Mouse (Mus musculus) layer of hippocampus, postnatal 14 days (tissue): Measurements from ENCODE around the gene Rec114. TPM values are rescaled to one million over a fixed set of nuclear protein-coding genes. Genes with fewer than 3 reads are reported as not detected.

Experiments
- DNase-seq, 2 experiments: peaks; one replicate each; pipeline ENCODE4 v3.0.0; 2021 to 2022; ENCODE audit warnings: low spot score in 2 of 2, mixed read lengths in 1 of 2
- long read RNA-seq, 2 experiments: library from polyadenylated mRNA; stranded (forward); transcript quantifications; one replicate each; pipeline ENCODE4 v2.0.0; 2021
- total RNA-seq, 2 experiments: library from RNA; stranded (reverse); gene quantifications; 2 replicates each; pipeline ENCODE4 v1.2.3; 2021

The Rec114 gene
- total RNA-seq, result under 1 TPM in 1 of 2 experiments, not detected in 1; 0.60 TPM
- long read RNA-seq, experiment 1, partial matches to known transcripts, result 0 of 2 reads
- long read RNA-seq, experiment 1, other reads (novel, unspliced or antisense), result 2 of 2 reads
- long read RNA-seq, experiment 2, partial matches to known transcripts, result 0 of 7 reads
- long read RNA-seq, experiment 2, other reads (novel, unspliced or antisense), result 7 of 7 reads

DNA sequence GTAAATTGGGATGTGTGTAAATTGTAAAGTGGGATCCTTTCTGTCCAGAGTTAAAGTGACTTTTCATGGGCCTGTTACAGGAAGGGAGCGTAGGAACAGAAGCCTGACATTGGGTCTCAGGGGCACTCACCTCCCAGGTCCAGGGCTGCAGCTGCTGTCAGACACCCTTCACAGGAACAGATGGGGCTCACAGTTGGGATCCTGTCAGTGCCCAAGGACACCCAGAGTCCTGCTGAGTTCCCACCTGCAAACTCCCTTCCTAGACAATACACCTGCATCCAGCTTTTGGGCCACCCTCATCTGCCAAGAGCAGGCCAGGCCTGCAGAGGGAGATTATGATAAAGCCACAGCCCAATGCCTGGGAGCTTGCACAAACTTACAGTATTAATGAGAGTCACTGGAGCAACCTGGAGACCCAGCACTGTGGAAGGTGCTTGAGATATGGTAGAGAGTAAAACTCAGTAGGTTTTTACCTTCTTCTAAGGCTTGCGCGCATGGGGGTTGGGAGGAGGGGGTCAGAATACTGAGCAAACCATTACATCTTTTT, at the start of gene Rec114:
Rec114 (minus strand) TSS at position 263 of the 547 bp plus-strand sequence.
- DNase-seq, result no peak

DNA sequence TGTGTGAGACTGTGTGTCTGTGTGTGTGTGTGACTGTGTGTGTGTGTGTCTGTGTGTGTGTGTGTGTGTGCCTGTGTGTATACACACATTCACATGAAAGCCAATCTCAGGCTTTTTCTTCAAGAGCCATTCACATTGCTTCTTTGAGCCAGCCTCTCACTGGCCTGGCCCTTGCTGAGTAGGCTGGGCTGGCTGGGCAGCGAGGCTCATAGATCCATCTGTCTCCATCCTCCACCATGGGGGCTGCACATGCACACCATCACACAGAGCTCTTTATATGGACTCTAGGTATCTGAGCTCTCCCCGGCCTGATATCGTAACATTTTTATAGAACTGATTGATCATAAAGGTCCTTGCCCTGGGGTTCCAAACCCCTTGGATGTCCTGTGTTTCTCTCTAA, 45.7 kb upstream of the Rec114 start:
- no peak for DNase-seq

DNA sequence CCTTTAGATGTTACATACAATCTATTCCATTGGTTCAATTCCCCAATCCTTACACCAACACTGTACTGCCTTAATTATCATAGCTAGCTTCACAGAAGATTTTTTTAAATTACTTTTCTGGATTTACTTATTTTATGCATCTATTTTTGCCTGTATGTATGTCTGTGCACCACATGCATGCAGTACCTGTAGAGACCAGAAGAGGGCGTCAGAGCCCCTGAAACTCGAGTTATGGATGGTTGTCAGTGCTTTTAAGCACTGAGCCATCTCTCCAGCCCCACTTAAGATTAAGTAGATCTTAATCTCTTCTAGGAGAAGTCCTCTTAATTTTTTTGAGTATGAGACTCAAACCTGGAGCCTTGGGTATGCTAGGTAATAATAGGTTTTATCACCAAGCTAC, 31.6 kb upstream of the Rec114 start:
- DNase-seq, result no peak

DNA sequence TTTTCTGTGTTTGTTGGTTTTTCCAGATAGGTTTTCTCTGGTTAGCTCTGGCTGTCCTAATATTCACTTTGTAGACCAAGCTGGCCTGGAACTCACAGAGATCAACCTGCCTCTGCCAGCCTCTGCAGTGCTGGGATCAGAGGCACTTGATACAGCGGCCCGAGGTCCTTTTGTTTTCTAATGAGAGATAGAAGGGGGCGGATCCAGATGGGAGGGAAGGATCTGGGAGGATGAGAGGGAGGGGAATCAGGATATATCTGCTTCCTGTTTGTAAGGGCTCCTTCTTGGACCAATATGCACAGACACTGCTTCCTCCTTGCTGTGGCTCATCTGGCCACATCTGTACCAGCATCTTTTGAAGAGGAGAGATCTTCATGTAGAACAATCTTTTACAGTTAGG, 31.0 kb upstream of the Rec114 start:
- no peak for DNase-seq

DNA sequence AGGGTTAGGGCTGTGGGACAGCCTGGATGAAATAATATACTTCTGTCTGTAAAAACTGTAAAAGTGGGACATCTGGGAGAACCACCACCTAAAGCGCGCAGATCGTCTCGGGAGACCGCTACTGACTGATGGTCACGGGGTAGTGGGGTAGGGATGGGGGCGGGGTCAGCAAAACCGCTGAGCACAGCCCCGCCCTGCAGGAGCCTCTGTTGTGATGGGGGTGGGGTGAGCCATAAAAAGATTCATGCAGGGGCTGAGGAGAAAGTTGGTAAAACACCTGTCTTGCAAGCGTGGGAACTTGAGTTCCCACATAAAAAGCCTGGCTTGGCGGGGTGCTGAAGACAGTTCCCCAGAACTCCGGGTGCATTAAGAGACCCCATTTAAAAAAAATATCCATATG, 26.2 kb upstream of the Rec114 start:
- DNase-seq, result no peak

DNA sequence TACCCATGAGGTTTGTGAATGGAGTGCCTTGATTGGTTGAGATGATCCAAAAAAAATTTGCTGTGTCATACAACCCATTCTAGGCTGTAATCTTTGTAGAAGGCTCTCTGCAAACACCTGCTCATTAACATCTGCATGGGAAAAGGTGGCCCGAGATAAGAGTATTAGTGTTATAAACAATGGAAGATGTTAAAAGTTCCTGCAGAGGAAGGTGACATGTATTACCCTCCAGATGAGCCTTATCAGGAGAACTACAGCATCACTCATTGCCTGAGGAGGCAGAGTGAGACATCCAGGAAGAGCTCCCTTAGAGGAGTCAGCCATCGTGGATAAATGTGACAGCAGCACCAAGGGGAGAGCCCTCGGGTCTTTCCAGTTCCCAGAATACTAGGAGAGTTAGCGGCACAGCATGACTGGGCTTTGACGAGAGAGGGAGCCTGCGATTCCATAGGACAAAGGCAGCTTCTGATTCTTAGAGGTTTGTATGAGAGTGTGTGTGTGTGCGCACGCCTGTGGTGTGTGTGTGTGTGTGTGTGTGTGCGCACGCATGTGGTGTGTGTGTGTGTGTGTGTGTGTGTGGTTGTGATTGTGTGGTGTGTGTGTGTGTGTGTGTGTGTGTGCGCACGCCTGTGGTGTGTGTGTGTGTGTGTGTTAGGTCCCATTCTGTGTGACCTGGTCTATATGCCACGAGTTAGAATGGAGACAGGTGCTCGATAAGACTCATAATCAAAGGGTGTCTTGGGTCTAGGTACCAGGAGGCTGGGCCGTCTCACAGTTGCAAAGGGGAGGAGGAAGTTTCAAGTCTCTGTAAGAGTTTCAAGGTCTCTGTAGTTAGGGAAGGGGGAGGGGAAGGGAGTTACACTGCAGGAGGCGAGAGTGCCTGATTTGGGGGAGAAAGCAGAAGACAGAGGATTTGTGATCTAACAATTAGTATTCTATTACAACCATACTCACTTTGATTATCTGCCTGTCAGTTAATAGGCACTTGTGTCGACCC, 23.5 kb upstream of the Rec114 start:
- no peak for DNase-seq

DNA sequence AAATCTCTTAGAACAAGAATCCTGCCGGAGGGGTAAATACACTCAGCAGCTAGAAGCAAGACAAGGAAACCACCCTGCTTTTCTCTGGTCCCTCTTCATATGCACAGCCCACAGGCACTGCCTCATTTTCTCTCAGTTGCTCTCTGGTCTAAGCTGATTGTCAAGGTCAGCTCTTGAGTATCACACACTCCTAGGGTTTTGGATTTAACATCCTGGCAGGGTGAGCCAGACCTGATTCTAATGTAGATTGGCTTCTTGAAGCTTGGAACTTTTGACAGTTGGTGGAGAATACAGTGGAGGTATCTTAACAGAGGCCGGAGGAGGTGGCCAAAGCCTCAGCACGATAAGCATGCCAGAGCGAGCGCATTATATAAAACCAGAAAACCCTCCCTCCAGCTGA, 20.6 kb upstream of the Rec114 start:
- no peak for DNase-seq

DNA sequence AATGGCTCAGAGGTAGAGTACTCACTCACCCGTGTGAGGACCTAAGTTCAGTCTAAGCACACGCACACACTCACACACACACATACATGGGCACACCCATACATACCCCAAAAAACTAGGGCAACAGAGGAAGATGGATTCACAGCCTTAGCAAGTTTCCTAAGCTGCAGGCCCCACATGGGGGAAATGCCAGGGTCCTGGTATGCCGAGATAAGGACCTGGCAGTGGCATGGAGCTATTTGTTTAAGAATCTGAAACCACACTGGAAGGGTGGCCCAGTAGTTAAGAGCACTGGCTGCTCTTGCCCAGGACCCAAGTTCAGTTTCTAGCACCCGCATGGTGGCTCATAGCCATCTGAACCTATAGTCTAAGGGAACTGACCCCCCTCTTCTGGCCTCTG, 19.4 kb upstream of the Rec114 start:
- DNase-seq, result no peak

DNA sequence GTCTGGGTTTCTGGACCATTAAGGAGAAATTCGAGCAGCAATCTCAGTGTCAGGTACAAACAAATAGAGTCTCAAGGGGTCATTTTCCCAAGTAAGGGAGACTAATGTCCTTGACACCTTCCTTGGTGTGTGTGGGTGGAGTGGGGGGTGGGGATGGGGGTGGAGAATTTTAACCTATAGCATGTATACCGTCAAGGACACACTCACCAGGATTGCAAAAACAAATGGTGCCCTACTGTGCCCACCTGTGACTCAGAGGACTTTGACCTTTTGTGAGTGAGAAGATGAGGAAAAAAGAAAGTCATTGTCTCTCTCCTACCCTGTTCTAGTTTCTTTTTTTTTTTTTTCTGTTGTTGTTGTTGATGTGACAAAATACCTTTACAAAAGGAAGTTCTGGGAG, 18.3 kb upstream of the Rec114 start:
- DNase-seq, result no peak

DNA sequence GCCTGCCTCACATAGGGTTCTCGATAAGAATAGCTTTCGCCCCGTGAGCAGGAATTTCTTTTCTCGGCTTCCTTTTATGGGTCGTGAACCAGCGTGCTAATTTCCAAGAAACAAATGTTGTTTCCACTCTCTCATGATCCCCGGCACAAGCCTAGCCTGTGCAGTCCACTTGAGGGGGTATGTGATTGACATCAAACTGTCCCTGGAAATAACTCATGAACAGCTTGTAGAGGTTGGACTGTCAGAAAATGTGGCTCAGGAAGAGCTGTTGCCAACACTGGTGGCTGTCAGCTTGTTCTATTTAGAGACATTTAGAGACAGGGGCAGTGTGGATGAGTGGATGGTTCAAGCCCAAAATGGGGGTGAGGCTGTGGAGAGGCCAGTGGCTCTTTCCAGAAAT, 15.0 kb upstream of the Rec114 start:
- no peak for DNase-seq

DNA sequence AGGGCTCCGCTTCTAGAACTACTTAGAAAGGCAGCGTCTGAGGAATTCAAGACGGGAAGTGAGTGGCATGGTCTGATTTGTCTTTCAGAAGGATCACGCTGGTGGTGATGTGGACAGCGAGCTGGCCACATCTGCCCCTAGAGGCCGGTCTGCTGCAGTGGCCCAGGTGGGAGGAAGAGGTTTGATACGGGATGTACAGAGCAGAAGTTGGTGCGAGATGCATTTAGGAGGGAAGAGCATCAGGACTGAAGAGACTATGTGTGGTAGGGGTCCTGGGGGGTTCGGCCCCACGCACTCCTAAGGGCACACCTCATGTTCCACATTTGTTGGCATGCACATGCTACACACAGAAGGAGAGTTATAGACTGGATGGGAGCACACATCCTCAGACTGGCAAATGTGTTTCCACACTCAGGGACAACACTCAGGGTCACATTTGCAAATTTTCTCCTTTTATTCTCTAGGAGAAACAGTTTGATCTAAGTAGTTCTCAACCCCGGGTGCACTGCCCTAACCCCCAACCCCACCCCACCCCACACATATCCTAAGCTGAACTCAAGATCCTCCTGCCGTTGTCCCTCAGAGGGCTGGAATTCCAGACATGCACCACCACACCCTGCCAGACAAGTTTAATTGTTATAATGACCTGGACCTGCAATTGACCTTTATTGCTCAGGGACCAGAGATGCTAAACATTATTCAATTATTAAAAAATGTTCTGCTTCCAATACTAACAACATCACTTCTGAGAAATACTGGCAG, 12.8 kb upstream of the Rec114 start:
- no peak for DNase-seq

DNA sequence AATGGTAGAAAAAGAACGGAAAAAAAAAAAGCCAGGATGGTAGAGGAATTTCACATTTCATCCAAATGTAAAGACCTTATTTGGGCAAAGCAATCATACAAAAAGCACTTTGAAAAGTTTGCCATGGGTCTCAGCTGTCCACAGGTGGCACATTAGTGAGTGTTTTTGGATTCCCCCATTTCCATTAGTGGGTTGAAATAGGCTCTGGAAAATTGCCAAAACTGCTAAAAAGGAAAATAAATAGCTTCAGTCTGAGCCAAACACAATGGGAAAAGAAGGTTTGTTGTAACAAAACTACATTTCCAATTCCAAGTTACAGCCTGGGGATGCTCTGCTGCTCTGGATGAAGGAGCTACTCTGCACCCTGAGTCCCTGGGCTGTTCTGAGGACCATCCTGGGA, 9.8 kb upstream of the Rec114 start:
- no peak for DNase-seq

DNA sequence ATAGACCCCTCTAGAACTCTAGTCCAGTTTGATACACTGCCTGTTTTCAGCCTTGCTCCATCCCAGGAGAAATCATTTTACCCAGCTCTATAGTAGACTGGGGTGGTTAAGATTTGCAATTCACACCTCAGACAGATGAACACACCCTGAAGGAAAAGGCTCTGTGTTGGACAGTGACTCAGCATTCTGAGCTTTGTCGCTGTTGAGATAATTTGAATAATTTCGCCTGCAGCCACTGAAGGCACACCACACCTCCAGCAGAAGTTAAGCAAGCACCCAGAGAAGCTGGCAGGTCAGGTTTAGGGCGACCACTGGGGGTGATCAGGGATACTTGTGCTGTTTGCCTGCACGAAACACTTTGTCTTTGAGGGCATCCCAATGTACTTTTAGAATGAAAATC, 4.4 kb upstream of the Rec114 start:
- DNase-seq, result no peak

DNA sequence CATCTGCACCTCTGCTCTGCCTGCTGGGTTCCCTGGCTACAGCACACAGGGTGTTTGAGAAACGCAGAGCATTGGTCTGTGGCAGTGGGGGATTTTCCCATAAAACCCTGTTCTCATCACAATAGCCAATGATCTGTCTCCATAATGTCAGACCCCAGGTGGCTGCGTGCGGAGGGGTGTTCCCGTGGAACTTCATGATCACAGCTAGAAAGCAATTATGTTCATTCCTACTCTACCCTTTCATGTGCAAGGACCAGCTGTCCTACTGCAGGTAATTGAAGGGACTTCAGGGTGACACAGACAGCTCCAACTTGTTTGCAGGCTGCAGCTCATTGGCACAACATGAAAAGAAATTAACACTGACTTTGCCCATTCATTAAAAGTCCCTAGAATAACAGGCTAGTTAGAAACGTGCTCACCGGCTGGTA, 3.6 kb upstream of the Rec114 start:
- DNase-seq, result peak in 1 of 2 experiments; percentile 22

DNA sequence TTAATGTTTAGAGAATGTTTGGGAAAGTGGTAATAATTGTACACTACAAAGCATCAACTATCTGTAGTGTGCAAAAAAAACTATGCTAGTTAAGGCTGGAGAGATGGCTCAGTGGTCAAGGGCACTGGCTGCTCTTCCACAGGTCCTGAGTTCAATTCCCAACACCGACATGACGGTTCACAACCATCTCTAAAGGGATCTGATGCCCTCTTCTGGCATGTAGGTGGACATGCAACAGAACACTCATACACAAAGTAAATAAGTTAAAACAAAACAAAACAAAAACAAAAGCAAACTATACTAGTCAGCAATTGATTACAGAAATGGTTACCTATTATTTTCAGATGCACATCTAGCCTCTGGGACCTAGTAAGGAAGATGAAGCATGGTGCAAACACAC, 1.1 kb downstream of the Rec114 start:
- no peak for DNase-seq

DNA sequence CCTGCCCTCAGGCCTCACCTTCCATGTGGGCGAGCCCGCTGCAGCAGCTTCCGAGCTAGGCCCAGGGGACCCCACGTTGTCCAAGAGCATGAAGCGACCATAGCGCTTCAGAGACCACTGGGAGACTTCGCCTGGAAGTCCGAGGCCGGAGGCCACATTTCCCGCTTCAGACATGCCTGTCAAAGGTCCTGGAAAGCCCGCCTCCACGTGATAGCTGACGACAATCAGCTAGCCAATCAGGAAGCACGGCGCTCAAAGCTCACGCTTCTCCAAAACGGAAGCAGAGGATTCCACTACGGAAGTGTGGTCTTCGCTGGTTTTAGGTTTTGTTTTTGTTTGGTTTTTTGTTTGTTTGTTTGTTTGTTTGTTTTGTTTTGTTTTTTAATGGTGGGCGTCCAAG, 2.4 kb downstream of the Rec114 start:
- DNase-seq, result no peak

DNA sequence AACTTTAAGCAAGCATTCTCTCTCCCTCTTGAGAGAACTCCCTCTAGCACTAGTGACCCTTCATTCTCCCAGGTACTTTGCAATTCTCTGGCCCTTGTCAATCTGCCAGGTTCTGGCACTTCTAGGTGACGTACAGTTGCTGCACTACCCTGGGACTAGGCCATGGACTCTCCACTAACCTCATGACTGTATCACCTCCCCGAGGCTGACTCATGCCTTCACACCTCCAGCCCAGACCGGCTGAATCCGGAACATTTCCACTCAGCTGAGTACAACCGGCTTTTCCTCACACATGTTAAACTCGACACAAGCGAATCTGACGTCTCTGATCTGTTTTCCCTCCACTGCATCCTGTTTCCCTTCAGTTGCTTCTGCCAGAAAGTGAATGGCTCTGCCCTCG, 4.0 kb downstream of the Rec114 start:
- no peak for DNase-seq

DNA sequence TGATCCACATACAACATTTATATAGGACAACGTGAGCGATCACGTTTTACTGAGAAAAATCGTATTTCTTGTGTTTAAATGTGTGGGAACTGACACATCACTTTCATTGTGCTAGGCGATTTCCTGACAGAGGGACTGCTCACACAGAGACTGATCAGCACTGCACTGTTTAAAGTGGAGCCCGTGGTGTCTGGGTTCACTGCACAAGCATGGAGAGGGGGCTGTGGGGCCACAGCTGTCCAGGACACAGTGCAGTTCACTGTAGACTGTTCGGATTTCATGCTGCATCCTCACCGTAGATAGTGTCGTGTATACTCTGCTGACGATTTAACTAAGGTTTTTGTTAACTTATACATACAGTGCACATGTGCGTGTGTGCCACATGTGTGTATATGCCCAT, 20.6 kb downstream of the Rec114 start:
- DNase-seq, result no peak

DNA sequence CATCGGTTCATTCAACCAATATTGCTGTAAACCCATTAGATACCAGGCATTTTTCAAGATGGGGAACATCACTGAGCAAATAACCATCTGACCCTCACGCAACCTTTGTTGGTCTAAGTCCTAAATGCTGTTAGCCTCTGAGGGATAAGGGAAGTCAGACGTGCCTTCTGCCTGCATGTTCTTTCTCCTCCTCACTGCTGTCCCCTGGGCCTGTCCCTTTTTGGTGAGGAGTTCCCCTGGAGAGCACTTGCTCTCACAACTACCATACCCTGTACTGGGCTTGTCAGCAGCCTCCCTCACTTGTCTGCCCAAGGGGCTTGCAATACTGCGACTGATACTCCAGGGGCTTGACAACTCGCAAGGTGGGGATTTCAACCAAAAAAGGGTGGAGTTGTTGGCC, 21.6 kb downstream of the Rec114 start:
- no peak for DNase-seq

DNA sequence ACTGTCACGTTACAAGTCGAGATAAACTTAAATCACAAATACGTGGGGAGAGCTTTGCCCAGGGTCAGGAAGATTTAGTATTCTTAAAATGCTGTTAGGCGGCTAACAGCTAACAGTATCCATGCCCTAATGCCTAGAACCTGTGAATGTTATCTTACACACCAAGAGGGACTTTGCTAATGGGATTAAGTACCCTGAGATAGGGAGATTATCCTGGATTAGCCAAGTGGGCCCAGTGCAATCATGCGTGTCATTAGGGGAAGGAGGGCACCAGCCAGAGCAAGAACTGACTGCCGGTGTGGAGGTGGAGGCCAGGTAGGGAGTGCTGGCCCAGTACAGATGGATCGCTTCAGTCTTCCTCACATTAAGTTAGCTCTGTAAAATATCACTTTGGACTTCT, 22.7 kb downstream of the Rec114 start:
- no peak for DNase-seq

DNA sequence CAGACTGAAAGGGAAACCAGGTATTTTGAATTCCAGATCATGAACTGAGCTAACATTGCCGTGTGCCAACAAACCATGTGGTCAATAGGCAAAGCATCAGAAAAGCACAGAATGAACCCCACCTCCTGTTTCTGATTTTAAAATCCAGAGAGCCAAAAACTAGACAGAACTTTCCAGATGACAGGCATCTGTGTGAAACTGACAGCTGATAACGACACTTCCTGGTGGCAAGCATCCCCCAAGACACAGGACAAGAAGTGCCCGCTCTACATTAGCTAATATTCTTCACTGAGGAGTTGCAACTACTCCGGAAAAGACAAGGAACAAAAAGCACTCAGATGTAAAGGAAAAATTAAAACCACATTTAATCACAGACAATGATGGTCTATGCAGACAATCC, 23.6 kb downstream of the Rec114 start:
- DNase-seq, result no peak

DNA sequence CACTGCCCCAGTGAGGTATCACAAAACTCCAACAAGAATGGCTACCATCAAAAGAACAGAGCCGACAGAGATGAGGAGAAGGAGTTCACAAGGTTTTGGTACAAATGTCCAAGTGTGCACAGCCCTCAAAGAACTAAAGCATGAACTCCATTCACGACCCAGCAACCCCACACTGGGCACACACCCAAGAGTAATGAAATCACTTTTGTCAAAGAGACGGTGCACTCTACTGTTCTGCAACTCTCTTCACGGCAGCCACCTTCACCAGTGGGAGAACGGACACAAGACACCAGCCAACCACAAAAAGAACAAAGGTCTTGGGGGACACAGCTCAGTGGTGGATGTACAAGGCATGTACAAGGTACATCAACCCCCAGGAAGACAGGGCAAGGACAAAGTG, 24.3 kb downstream of the Rec114 start:
- DNase-seq, result no peak
